Mouse (Mus musculus): ENCODE results near the gene Dstn. TPM values are rescaled to one million over a fixed set of nuclear protein-coding genes. Genes with fewer than 3 reads are reported as not detected.

Gene Dstn
- total RNA-seq, 2 experiments from 2014 or later = 175 to 191 TPM

GRCm38 (mm10) chr2:143915600-143916135 is 548 bp downstream of the Dstn start:
- peak; percentile 67 for DNase-seq

GRCm38 (mm10) chr2:143916229-143916628 is 1.1 kb downstream of the Dstn start:
- peak; percentile 40 for DNase-seq

- DNase-seq = no peak
Observed at GRCm38 (mm10) chr2:143917622-143918021, 2.5 kb downstream of the Dstn start.

- DNase-seq = no peak
Observed at GRCm38 (mm10) chr2:143918831-143919502, 3.8 kb downstream of the Dstn start.

GRCm38 (mm10) chr2:143924085-143924484 is 9.0 kb downstream of the Dstn start:
- DNase-seq = peak; percentile 50

- DNase-seq = no peak
Observed at GRCm38 (mm10) chr2:143925826-143926225, 10.7 kb downstream of the Dstn start.

- DNase-seq = no peak
Observed at GRCm38 (mm10) chr2:143929607-143930311, 14.6 kb downstream of the Dstn start.

- no peak for DNase-seq
Observed at GRCm38 (mm10) chr2:143932340-143932873, 17.3 kb downstream of the Dstn start.

GRCm38 (mm10) chr2:143933516-143933915 is 18.4 kb downstream of the Dstn start:
- no peak for DNase-seq

- no peak for DNase-seq
Observed at GRCm38 (mm10) chr2:143934439-143934838, 19.3 kb downstream of the Dstn start.

GRCm38 (mm10) chr2:143937861-143938260 is 22.7 kb downstream of the Dstn start:
- no peak for DNase-seq

- no peak for DNase-seq
Observed at GRCm38 (mm10) chr2:143940406-143940805, 25.3 kb downstream of the Dstn start.

- no peak for DNase-seq
Observed at GRCm38 (mm10) chr2:143944796-143945195, 29.7 kb downstream of the Dstn start.

GRCm38 (mm10) chr2:143945466-143946075 is 30.5 kb downstream of the Dstn start:
- DNase-seq = peak; percentile 38

- DNase-seq = no peak
Observed at GRCm38 (mm10) chr2:143946399-143946798, 31.3 kb downstream of the Dstn start.

- DNase-seq = no peak
Observed at GRCm38 (mm10) chr2:143947981-143948380, 32.9 kb downstream of the Dstn start.

- no peak for DNase-seq
Observed at GRCm38 (mm10) chr2:143948416-143948815, 33.3 kb downstream of the Dstn start.

GRCm38 (mm10) chr2:143949217-143949616 is 34.1 kb downstream of the Dstn start:
- DNase-seq = no peak

GRCm38 (mm10) chr2:143950290-143951027 is 35.3 kb downstream of the Dstn start:
- DNase-seq = no peak

GRCm38 (mm10) chr2:143951028-143951420 is 35.9 kb downstream of the Dstn start:
- no peak for DNase-seq

GRCm38 (mm10) chr2:143951546-143952315 is 36.6 kb downstream of the Dstn start:
- DNase-seq = peak; percentile 36

All from adrenal gland, postnatal 10 days (tissue).